Mouse (Mus musculus): Measurements from ENCODE around the gene Babam2. TPM values are rescaled to one million over a fixed set of nuclear protein-coding genes. Genes with fewer than 3 reads are reported as not detected.

The Babam2 gene
- total RNA-seq, 2 experiments from 2014 or later = 81.6 to 148 TPM

DNA sequence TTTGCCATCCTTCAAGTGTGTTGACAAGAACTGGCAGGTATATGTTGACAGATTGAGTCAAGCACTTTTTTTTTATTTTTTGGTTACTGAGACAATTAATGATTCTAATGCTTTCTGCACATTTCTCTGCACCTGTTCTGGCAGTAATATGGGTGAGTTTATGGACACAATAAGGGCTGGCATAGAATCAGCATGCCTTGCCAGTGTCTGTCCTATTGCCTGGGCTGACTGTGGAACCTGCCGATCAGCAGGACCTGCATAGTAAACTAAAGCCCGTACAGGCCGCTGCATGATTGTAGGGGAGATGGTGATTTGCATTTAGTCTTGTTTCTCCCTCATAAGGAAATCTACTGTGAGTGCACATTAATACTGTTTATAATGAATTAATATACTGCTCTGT lies 178.0 kb downstream of the Babam2 start:
- DNase-seq (ENCODE audit: low spot score in 2 of 2) = no peak

DNA sequence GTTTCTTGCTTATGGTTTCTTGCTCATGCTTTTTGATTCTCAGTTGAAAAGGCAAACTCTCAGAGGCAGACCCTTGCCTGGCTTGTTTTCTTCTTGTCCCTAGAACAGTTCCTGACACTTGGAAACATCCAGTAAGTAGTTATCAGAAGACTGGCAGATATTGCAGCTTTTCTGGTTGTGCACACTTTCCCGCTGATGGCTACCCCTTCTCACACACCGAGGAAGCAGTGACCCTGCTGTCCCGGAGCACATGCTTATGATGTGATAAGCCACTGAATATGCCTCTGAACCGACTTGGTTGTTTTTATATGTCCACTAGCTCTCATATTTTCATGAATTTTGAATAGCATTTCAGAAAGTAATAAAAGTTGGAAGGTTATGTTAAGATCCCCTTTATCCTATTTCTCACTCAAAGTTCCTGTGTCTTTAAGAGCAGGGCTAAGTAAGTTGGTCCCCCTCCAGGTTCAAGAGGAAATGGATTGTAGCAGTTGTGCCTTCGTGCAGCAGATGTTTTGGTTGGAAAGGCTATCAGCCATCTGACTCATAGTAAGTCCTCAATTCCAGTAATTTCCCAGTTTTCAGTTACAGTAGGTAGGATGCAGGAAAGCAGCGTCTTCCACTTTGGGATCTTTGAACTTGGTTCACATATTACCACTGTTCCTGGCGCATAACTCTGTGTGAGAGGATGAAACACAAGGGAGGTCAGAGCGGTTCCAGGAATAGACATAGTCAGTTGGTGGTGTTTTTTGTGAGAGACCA lies 178.9 kb downstream of the Babam2 start:
- no peak for DNase-seq (ENCODE audit: low spot score in 2 of 2)

DNA sequence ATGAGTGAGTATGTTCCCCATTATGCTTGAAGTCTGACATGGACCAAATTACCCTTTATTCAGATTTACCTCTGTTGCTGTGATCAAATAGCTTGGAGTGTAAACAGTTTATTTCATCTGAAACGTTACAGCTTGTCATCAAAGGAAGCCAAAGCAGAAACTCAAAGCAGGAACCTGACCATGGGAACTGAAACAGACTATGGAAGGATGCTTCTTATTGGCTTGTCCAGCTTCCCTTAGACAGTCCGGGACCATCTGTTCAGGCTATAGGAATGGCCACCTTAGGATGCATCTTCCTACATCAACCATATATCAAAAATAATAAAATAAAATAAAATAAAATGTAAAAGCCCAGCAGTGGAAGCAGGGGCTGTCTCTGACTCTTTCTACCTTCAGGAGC lies 183.0 kb downstream of the Babam2 start:
- no peak for DNase-seq (ENCODE audit: low spot score in 2 of 2)

DNA sequence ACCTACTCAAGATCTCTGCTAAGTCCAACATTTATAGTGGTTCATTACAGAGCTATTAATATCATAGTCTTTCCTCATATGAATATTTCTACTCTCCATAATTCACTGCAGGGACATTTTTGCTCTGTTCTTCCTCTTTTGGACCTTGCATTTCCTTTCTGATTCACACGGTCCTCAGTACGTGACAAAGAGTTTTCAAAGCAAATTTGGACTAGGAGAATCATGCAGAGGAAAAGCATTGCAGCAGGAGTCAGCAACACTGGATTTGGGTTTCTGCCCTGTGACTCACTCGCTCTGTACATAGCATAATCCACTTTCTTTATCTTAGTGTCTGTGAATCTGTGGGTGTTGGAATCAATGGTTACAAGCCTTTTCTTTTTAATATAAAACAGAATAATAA lies 184.8 kb downstream of the Babam2 start:
- no peak for DNase-seq (ENCODE audit: low spot score in 2 of 2)

DNA sequence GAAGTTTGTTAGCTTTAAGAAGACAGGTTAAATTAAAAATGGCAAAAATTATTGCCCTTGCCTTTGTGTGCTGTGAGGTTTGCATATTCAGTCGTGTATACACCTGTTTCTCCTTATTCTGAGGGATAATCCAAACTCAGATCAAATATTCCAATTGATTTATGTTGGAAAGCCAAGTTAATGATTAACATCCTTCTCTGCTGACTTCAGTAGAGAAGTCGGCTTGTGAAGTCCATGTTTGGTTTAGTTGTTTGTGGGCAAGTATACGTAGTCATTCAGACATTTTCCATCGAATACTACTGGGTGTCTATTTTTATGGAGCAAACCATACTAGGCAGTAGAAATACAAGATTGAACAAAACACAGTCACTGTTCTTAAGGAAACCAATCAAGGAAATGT lies 187.5 kb downstream of the Babam2 start:
- DNase-seq (ENCODE audit: low spot score in 2 of 2) = no peak

DNA sequence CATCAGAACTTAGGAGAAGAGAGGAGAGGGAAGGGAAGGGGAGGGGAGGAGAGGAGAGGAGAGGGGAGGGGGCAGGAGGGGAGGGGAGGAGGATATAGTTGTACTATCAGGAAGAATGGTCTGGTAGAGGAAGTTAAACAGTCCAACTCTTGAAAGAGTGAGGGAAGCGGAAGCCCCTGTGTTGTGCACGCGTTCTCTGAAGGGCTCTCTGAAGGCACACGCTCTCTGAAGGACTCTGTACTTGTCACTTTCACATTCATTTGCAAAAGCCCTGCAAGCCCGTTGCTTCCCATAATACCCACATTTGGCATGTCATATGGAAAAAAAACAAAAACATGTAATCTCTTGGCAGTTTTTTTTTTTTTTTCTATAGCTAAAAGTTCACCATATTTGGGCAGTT lies 190.1 kb downstream of the Babam2 start:
- DNase-seq (ENCODE audit: low spot score in 2 of 2) = no peak

DNA sequence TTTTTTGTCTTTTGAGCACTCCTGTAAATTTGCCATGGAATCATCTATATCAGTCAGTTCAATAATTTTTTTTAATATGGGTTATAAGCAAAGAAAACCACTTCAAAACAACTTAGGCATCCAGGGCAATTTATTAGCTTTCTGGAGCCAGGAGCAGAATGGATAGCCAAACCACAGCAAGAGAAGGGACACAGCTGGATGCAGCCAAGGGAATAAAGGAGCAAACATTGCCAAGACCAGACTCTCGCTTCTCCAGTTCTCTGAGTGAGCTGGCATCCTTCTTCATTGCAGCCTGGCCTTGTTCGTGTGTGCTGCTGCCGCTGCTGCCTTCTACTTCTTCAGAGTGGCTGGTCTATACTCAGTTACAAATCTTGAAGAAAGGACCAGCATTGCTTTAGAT lies 190.9 kb downstream of the Babam2 start:
- no peak for DNase-seq (ENCODE audit: low spot score in 2 of 2)

DNA sequence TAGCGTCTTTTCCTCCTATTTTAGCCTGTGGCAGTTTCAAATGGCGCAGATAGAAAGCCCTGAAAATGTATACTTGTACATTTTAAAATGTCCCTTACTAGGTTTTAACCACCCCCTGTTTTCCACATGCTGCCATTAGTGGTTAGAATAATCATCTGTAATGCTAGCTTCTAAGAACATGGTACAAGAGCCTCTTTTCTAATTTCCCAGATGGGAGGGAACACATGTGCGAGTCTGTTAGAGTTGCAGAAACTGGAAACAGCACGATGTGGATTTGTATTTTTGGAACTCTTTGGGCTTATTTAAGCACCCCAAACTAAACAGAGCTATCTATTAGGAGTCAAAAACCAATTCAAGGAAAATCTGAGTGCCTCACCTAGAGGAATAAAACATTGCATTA lies 195.1 kb downstream of the Babam2 start:
- DNase-seq (ENCODE audit: low spot score in 2 of 2) = no peak

DNA sequence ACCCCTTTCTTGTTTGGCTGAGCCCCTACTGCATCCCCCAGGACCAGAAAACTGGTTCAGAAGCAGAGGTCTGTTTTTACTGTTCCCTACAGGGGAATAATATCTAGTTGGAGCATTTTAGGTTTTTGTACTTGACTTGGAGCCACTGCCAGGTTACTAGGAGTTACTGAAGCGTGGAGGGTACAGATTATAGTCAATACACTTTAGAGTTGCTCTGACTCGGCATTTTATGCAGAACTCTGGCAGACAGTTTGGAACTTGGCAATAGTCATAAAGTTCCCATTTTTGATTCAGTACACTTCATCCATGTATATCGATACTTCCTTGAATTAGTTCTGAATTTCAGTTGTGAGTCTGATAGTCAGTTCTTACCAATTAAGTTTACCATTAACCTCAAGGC lies 202.4 kb downstream of the Babam2 start:
- DNase-seq (ENCODE audit: low spot score in 2 of 2) = no peak

DNA sequence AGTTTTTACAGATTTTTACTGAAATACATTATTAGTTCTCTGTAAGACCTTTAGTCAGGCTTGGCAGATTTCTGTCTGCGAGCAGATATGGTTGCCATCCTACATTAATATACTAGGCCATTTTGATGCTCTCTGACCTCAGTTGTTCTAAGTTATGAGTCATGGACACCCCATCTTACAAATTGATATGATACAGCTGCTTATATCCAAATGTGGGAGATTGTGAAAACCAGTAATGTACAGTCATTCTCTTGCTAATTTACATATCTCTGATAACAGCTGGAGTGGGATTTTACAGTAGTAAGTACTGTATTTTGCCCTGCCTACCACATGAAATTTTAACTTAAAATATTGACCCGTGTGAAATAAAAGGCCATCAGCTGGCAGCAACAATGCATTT lies 204.7 kb downstream of the Babam2 start:
- DNase-seq (ENCODE audit: low spot score in 2 of 2) = no peak

DNA sequence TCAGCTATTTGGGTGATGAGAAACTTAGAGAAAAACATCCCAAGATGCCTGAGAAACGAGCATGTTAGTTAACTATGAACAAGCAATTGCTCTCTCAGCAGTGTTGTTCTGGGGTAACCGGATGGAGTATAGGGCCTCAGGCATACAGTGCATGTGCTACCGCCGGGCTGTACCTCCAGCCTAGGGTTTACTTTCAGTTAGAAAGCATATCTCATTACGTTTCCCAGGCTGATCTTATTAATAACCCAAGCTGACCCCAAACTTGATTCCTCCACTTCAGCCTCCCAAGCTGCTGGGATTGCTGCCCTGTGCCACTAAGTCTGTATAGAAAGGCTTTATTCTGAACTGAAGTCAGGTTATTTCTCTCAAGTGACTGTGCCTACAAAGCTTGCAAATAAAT lies 205.4 kb downstream of the Babam2 start:
- DNase-seq (ENCODE audit: low spot score in 2 of 2) = no peak

DNA sequence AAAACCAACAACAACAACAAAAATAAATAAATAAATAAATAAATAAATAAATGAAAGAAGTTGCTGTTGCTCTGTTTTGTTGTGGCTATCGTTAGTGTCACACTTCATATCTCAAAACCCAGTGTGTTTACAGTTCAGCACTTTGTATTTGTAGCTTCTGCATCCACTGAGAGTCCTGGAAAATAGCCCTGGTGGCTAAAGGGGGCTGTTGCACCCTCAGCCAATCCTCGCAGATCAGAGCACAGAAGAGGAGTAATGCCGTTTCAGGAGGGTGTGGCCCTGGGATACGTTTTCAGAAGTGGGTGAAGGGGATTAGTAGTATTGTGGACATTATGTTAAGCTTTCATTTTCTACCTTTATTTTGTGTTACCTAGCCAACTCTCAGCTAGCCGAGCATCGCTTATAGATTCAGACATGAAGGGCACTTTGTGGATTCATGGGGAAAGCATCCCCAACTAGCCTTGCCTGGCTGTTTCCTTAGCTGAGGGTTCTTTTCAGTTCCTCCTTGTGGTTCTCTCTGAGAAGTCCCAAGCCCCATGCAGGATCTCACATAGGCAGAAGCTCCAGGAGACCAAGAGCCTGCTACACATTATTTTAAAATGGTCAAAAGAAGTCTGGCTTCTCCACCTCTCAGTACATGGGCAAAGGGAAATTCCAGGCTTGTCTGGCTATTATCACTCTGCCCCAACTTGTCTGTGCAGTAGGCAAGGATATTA lies 207.6 kb downstream of the Babam2 start:
- DNase-seq (ENCODE audit: low spot score in 2 of 2) = no peak

DNA sequence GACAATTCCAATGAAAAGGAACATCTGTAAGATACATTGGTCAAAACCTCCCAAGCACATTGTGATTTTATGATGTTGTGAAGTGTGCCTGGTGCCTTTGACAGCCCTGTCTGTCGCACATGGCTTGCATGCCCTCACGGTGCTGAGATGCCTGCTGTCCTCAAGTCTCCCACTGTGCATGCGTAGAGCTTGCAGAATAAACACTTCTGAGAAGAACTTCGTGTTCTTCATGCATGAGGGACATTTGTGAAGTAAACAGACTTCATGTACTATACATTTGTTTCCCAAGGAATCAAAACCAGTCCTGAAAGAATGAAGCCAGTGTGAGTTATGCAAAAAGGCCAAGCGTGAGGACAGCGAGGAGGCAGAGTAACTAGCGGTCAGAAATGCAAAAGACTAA lies 208.3 kb downstream of the Babam2 start:
- DNase-seq (ENCODE audit: low spot score in 2 of 2) = no peak

DNA sequence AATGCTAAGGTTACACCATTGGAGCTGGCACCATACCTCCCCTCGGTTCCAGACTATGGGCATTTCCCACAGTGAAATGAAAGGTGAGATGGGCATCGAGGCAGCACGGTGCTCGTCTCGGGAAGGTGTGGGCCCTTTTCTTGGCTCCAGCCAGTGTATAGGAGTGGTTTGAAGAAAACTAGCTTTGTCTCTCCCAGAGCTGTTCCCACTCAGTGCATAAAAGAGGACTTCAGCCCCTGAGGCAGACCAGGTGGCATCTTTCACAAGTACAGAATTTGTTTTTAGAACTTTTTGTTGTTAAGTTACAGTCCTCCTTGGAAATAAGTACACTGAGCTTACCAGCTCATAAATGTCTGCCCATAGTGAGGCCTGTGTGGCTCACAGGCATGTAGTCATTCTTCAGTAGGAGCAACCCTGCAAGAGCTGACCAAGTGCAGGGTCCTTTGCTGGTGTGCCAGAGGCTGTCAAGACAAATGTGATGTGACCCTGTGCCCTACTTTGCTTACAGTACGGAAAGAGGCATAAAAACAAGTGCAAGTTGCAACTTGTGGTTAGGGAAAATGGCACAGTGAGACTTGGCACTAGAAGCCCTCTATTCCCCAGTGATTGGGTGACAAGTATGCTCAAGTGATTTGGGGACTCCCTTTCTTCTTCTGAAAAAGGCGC lies 208.9 kb downstream of the Babam2 start:
- no peak for DNase-seq (ENCODE audit: low spot score in 2 of 2)

DNA sequence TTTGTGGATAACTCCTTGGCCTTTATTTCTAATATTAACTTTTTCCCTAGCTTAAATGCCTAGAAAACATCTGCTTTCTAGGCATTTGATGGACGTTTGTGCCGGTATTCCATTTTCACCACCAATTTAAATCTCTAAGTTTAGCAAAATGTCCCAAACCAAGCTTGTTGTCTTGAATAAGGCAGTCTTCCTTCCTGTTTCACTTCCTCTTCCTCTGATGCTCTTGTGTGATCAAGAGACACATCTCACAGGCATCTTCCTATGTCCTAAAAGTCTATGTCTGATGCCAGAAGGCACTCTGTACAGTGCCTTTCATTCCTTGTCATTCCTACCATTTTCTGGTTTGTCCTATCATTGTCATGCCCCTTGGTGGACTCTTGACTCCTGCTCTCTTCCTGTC lies 210.5 kb downstream of the Babam2 start:
- no peak for DNase-seq (ENCODE audit: low spot score in 2 of 2)

DNA sequence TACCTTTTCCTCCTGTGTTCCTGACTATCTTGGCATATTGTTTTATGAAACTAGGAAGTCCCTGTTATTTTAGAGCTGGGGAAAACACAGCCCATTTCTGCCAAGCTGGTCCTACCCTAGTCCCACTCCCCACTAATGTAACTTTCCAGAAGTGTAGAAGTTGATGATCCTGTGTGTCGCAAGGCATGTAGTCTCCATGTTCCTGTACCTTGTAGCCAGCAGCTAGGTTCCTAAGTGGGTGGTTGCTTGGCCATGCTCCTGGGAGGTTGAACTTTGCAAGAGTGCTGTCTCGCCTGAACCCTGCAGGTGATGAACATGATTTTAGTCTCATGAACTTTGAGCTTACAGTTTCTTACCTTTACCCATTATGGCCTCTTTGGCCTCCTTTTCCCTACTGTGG lies 211.3 kb downstream of the Babam2 start:
- no peak for DNase-seq (ENCODE audit: low spot score in 2 of 2)

DNA sequence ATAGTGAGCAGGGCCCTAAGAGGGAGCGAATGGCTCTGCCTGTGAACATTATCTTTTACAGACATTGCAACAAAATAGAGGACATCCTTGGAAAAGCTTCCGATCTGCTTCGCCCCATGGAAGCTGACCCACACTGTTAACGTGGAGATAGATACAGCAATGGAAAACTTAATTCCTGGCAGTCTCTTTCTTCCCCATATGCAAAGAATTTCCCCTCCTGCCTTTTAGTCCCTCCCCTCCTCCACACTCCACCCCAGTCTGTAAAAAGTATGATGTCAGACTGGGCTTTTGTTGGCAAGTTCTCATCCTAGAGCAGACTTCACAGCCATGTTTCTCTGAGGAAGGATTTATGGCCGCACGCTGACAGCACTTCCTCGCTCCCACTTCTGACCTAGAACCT lies 218.8 kb downstream of the Babam2 start:
- no peak for DNase-seq (ENCODE audit: low spot score in 2 of 2)

DNA sequence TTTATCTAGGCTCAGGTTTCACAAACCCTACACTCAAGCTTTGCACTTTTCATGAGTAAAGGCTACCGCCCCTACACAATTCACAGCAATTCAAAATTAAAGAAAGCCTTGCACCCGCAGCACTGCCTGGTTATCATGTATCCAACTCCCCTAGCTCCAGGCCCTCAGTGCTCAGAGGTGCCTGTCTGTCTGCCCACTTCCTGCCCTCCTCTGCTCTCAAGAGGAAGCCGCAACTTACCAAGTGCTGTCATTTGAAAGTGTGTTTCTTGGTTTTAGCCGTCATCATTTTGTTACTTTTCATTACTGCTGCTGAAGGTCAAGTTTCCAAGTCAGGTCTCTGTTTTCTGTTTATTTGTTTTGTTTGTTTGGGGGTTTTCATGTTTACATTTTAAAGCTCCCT lies 221.1 kb downstream of the Babam2 start:
- no peak for DNase-seq (ENCODE audit: low spot score in 2 of 2)

DNA sequence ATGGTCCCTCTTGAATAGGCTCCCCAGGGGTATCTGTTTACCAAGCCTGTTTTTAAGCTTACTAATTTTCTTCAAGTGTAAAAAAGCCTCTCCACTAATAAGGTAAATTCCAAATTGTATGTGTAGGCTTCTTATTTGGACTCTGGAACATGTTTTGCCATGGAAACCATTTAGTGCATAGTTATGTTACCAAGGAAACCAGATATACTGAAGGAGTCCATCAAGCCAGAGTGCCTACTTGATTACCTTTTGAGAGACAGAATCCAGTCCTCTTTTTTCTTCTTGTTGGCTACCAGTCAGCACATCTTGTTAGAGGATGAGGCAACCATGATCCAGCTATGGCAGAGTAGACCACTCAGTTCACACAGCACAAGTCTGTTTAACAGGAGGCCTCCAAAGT lies 222.6 kb downstream of the Babam2 start:
- DNase-seq (ENCODE audit: low spot score in 2 of 2) = no peak

DNA sequence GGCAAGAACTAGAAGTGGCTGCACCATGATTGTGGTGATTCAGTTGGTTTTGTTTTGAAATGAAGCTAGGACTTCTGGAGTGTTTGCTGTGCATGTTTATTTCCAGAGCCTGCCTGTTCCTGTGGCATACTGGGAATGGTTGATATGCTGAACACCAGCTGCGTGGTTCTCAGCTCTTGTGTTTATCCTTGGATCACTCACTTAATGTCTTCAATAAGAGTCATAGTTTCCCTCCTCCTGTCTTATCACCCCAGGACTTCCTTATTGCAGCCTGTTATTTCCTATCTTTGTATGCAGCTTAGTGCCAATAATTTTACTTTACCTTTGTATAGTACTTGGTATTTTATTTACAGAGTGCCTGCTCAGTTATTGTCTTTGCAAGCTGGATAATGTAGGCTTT lies 223.4 kb downstream of the Babam2 start:
- DNase-seq (ENCODE audit: low spot score in 2 of 2) = no peak

DNA sequence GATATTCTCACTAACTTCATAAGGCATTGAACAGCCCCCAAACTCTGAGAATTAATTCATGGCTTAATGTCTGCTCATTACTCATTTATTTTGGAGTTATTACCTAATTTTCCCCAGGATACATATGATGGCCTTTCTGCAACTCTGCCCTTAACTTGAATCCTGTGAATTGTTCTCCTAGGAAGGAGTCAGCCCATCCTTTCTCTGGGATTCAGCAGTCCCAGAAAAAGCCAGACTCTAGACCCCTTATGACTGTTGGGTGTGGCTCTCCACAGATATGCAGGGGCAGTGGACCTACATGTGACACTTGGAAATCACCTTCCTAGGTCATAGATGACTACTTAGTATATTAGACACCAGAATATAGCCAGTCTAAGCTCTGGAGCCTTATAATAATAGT lies 226.6 kb downstream of the Babam2 start:
- no peak for DNase-seq (ENCODE audit: low spot score in 2 of 2)

DNA sequence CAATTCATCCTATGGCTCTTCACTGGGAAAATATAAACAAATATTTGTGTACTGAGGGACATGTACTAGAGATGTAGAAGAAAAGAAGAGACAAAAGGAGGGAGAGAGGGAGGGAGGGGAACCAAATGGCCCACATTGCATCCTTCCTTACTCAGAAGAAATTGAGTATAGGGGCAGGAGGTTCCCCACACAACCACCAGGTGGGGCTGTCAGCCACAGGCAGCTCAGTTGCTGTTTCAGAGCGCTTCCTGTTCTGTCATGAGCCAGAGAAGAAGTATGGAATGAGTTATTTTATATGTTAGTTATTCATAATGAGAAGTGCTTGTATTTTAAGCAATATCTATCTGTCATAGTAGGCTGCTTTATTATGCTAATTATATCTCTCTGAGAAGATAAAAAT lies 229.1 kb downstream of the Babam2 start:
- peak in 1 of 2 experiments; percentile 36 for DNase-seq (ENCODE audit: low spot score in 2 of 2)

Data from adrenal gland, adult 18-20 months (tissue).